Mouse (Mus musculus) limb, embryonic 11.5 days (tissue): ENCODE measurements around the gene Srpk3. TPM values are rescaled to one million over a fixed set of nuclear protein-coding genes. Genes with fewer than 3 reads are reported as not detected.

ENCODE experiments used
- ATAC-seq: fragments of 200-750 bp; cut with Nextera tagmentation; 2 replicates; pipeline ENCODE4 v1.8.0; 2017; ENCODE audit warnings: low read depth; ENCODE audit not compliant: insufficient number of reproducible peaks, low FRiP score, low TSS enrichment
- DNase-seq: peaks from one replicate; pipeline ENCODE4 v3.0.0-alpha.2; 2015; ENCODE audit warnings: low spot score
- H3K27ac ChIP-seq: fragments of 300-500 bp; sonication (generic); replicated peaks from 2 replicates; pipeline ENCODE4 v1.5.1; 2014; ENCODE audit warnings: low read depth, mild to moderate bottlenecking, low read length
- H3K27me3 ChIP-seq: fragments of 300-500 bp; sonication (generic); 2 replicates; pipeline ENCODE4 v1.6.1; 2014; ENCODE audit warnings: mild to moderate bottlenecking, low read length, mixed read lengths; ENCODE audit not compliant: control insufficient read depth, insufficient read depth
- H3K36me3 ChIP-seq: fragments of 300-500 bp; sonication (generic); 2 replicates; pipeline ENCODE4 v1.6.1; 2014; ENCODE audit warnings: mild to moderate bottlenecking, low read length, moderate library complexity, mixed read lengths; ENCODE audit not compliant: control insufficient read depth, insufficient read depth
- H3K4me1 ChIP-seq: fragments of 300-500 bp; sonication (generic); 2 replicates; pipeline ENCODE4 v1.6.1; 2014; ENCODE audit warnings: low read length, mixed read lengths; ENCODE audit not compliant: control insufficient read depth, insufficient read depth
- H3K4me2 ChIP-seq: fragments of 300-500 bp; sonication (generic); 2 replicates; pipeline ENCODE4 v1.6.1; 2014; ENCODE audit warnings: low read depth, mild to moderate bottlenecking, moderate library complexity; ENCODE audit not compliant: severe bottlenecking
- H3K4me3 ChIP-seq: fragments of 300-500 bp; sonication (generic); 2 replicates; pipeline ENCODE4 v1.5.1; 2014; ENCODE audit warnings: low read depth, low read length
- H3K9ac ChIP-seq: fragments of 300-500 bp; sonication (generic); 2 replicates; pipeline ENCODE4 v1.6.1; 2014; ENCODE audit warnings: mild to moderate bottlenecking, low read length
- H3K9me3 ChIP-seq: fragments of 300-500 bp; sonication (generic); 2 replicates; pipeline ENCODE4 v1.6.1; 2016; ENCODE audit warnings: low read length; ENCODE audit not compliant: control insufficient read depth
- WGBS: fragments of 180-500 bp; shearing (Covaris S2); extraction: QIAGEN DNeasy Blood & Tissue Kit; methylation state at CpG from one replicate; pipeline ENCODE4 v1.1.7; 2014; 5-methylcytosine and 5-hydroxymethylcytosine counted together
- polyA plus RNA-seq: library from polyadenylated mRNA; unstranded; fragments of >200 nt; fragmentation: Nextera tagmentation; extraction: Ambion mirVana; gene quantifications from 2 replicates; pipeline ENCODE4 v1.2.1, GENCODE M21; 2014

The Srpk3 gene
- polyA plus RNA-seq, 1 experiment from 2014 or later: 3.3 TPM

DNA sequence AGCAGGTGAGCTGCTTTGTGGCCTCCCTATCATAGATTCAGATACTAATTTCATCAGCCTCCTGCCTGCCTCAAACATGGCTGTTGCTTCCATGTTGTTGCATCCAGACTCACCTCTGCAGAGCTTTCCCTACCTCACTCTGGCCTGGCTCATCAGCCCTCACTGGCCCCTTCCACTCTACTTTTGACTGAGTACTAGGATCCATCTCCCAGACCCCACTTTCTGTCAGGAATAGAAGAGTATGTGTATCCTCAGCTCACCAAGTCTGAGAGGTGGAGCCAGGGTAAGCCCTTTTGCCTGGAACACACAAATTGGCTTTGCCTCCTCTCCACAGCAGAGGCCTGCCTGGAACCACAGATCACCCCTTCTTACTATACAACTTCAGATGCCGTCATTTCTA is 14.3 kb downstream of the Srpk3 start:
- no peak overlapping the region for H3K9ac ChIP-seq

DNA sequence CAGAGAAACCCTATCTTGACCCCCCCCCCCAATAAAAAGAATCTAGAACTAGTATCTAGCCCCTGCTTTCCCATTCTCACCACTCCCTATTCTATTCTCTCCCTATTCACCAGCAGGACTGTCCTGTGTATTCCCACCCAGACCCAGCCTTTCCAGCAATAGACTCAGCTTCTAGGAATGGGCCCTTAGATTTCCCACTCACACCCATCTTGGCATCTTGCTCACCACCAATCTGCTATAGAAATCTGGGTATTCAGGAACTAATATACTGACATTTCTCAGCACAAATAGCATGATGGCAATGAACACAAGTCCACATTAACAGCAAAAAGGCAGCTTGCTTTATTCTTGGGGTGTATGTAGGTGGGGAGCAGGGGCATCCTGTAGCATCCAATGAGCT is 18.8 kb downstream of the Srpk3 start:
- Histone ChIP-seq H3K4me3 (no peak overlapping the region), H3K4me2 (no peak overlapping the region), H3K36me3 (no peaks in the 10 kb centered on the region; the same call in 1 of the 2 replicates), H3K27ac (no peak overlapping the region), H3K9me3 (no peaks in the 10 kb centered on the region), H3K27me3 (peaks cover 3% of the 10 kb centered on the region; the same call in 1 of the 2 replicates), H3K4me1 (no peaks in the 10 kb centered on the region), H3K9ac (no peak overlapping the region)
- ATAC-seq: no peak
- no peak for DNase-seq

More for the DNA sequence above, 14.3 kb downstream of the Srpk3 start:
- Histone ChIP-seq H3K4me1 (no peaks in the 10 kb centered on the region), H3K4me2 (no peak overlapping the region), H3K9me3 (no peaks in the 10 kb centered on the region), H3K27ac (no peak overlapping the region), H3K4me3 (no peak overlapping the region), H3K36me3 (no peaks in the 10 kb centered on the region; the same call in 1 of the 2 replicates), H3K27me3 (0 out of 2 replicates have a peak, but pooled peaks cover 2% of the 10 kb centered on the region)
- ATAC-seq (no peak), DNase-seq (no peak)
- 95% methylated on average over 1 of the region's 1 CpGs for WGBS

DNA sequence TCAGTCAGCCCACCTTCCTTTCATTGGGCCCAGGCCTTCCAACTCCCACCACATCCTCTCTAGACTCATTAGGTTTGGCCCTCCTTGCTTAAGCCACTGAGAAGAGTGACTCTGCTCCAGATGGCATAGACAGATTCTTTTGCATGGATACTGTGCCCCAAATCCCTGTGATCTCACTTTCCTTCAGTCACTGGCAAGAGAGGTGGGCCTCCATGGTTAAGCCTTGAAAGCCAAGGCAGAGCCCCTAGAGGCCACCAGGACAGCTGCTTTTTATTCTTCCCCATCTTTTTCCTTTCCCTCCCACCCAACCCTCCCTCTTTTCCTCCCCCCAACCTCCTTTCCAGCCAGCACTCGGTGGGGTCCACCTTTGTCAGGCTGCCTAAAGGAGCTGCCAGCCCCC is 19.3 kb downstream of the Srpk3 start:
- Histone ChIP-seq H3K27ac (no peak overlapping the region), H3K4me1 (no peaks in the 10 kb centered on the region), H3K9ac (no peak overlapping the region), H3K4me2 (no peak overlapping the region), H3K27me3 (peaks cover 3% of the 10 kb centered on the region; the same call in 1 of the 2 replicates), H3K4me3 (no peak overlapping the region), H3K36me3 (no peaks in the 10 kb centered on the region; the same call in 1 of the 2 replicates), H3K9me3 (no peaks in the 10 kb centered on the region)
- 64% methylated on average over 1 of the region's 1 CpGs for WGBS
- DNase-seq (no peak), ATAC-seq (no peak)

DNA sequence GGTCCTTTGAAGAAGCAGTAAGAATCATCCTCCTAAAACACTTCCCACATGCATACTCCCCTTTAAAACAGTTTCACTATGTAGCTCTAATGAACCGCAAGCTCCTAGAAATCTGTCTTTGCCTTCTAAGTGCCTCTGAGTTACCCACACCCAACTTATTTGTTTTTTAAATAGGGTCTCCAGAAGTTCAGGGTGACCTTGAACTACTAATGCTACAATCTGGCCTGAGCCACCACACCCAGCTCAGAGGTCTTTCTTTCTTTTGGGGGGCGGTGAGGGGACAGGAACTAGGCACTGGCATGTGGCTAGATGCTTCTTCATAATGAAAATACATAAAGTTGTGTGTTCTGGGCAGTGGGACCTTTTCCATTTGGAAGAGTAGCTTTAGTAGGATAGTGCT is 23.3 kb downstream of the Srpk3 start:
- DNase-seq (no peak), ATAC-seq (no peak)
- WGBS: 98% methylated on average over 2 of the region's 2 CpGs
- Histone ChIP-seq H3K9me3 (no peaks in the 10 kb centered on the region), H3K27ac (no peak overlapping the region), H3K36me3 (no peaks in the 10 kb centered on the region), H3K4me1 (no peaks in the 10 kb centered on the region), H3K4me2 (no peak overlapping the region), H3K27me3 (peaks cover 3% of the 10 kb centered on the region; the same call in 1 of the 2 replicates), H3K4me3 (no peak overlapping the region), H3K9ac (no peak overlapping the region)

DNA sequence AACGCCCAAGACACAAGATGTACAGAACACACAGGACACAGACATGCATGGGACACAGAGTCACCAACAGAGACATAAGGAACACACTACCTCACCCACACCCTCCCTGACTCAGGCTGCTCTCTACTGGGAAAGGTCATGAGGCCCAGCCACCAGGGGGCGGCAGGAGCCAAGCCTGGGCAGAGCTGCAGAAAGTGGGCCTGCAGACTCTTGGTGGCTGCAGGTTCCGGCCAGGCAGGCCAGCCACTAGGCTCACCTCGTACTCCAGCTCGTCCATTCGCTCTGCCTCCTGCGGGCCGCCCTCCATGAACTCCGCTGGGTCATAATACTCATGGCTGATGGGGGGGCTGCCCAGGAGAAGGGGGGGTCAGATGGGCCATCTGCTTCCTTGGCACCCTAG is 24.3 kb downstream of the Srpk3 start:
- H3K4me1 ChIP-seq: no peaks in the 10 kb centered on the region
- no peak overlapping the region for H3K9ac ChIP-seq
- no peak overlapping the region for H3K27ac ChIP-seq
- H3K9me3 ChIP-seq: no peaks in the 10 kb centered on the region
- no peaks in the 10 kb centered on the region for H3K36me3 ChIP-seq
- no peak overlapping the region for H3K4me2 ChIP-seq
- 33% methylated on average over 9 of the region's 9 CpGs for WGBS
- H3K4me3 ChIP-seq: no peak overlapping the region
- H3K27me3 ChIP-seq: peaks cover 3% of the 10 kb centered on the region; the same call in 1 of the 2 replicates
- DNase-seq: peak; percentile 74
- peak; percentile 78 for ATAC-seq

DNA sequence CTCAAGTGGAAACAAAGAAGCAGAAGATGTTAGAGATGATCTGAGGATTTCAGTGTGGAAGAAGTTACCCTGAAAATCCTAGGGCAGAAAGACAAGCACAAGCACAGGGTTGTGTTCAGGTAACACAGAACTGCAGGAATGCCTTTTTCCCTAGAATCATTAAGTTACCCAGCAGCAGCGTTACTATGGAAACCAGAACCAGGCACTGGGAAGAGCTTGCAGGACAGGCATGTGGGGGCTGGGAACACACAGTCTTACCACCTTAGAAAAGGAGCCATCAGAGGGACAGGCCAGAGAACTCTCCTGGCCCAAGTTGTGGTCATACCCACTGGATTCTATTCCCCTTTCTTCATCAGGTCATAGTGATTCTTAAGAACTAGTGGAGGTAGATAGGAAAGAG is 31.6 kb downstream of the Srpk3 start:
- Histone ChIP-seq H3K4me2 (no peak overlapping the region), H3K27me3 (no peaks in the 10 kb centered on the region), H3K9ac (no peak overlapping the region), H3K4me1 (no peaks in the 10 kb centered on the region), H3K36me3 (no peaks in the 10 kb centered on the region), H3K27ac (no peak overlapping the region), H3K9me3 (no peaks in the 10 kb centered on the region), H3K4me3 (no peak overlapping the region)
- WGBS: 24% methylated on average over 1 of the region's 1 CpGs
- ATAC-seq (no peak), DNase-seq (no peak)

DNA sequence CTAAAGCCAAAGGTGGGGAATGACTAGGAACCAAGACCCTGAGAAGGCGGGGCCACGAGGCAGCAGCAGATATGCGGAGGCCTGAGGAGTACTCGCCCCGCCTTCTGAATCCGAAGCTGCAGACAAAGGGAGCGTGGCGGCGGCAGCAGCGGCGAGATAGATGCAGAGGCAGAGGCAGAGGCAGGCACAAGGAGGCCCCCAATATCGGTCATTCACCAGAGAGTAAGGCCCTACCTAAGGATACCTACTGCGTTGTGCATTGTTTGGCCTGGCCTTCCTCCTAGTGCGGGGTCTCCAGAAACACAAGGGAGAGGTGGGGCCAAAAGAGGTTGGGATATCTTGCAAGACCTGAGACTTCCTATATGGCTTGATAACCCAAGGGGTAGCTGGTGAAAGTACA is 40.9 kb downstream of the Srpk3 start:
- ATAC-seq: peak; percentile 57; the same call in 1 of the 2 replicates
- Histone ChIP-seq H3K9ac (peak overlapping the region; percentile 50), H3K36me3 (no peaks in the 10 kb centered on the region)

DNA sequence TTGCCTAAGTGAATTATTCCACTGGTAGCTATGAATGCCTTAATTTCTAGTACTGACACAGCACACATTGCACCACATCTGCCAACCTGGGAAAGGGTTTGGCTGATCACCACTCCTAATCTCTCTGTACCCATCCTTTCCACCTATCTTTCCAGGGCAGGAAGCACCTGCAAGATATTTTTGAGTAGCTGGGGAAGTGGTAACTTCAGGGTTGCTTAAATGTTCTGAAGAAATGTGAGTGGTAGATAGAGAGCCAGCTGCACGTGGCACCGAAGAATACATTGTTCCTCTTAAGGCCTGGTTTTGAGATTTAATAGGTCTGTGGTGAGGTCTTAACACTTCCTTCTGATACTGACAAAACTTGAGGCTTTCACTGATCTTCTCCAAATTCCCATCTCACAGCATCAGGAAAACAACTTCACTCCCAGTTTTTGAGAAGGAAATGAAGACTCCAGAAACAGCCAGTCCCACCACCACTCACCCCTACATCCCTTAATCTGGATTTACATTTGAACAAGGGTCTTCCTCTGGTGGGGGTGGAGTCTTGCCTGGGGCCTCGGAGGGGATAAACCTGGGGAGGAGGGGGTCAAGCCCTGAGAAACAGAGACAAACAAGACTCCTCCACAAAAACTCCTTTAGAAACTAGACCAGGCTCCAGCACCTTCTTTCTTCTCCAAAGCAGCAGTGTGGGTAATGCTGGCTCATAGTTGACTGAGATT is 42.5 kb downstream of the Srpk3 start:
- no peak overlapping the region for H3K4me3 ChIP-seq
- H3K4me2 ChIP-seq: no peak overlapping the region
- H3K9me3 ChIP-seq: no peaks in the 10 kb centered on the region
- H3K9ac ChIP-seq: no peak overlapping the region
- H3K27ac ChIP-seq: no peak overlapping the region
- no peak for ATAC-seq
- 68% methylated on average over 3 of the region's 3 CpGs for WGBS
- no peaks in the 10 kb centered on the region for H3K4me1 ChIP-seq
- DNase-seq: no peak
- no peaks in the 10 kb centered on the region for H3K36me3 ChIP-seq
- H3K27me3 ChIP-seq: no peaks in the 10 kb centered on the region

More for the DNA sequence above, 40.9 kb downstream of the Srpk3 start:
- Histone ChIP-seq H3K4me3 (peak overlapping the region; percentile 24), H3K9me3 (no peaks in the 10 kb centered on the region), H3K27ac (no peak overlapping the region), H3K27me3 (no peaks in the 10 kb centered on the region), H3K4me2 (peak overlapping the region; percentile 37), H3K4me1 (no peaks in the 10 kb centered on the region)
- DNase-seq: peak; percentile 57
- 20% methylated on average over 14 of the region's 14 CpGs for WGBS
